Mouse (Mus musculus): ENCODE measurements around the gene Clic5. TPM values are rescaled to one million over a fixed set of nuclear protein-coding genes. Genes with fewer than 3 reads are reported as not detected.

Clic5 gene
- 0.06 TPM in 1 of 2 replicates, not detected in the other for polyA plus RNA-seq (2016; fragmentation: Nextera tagmentation; extraction: Ambion mirVana)

DNA sequence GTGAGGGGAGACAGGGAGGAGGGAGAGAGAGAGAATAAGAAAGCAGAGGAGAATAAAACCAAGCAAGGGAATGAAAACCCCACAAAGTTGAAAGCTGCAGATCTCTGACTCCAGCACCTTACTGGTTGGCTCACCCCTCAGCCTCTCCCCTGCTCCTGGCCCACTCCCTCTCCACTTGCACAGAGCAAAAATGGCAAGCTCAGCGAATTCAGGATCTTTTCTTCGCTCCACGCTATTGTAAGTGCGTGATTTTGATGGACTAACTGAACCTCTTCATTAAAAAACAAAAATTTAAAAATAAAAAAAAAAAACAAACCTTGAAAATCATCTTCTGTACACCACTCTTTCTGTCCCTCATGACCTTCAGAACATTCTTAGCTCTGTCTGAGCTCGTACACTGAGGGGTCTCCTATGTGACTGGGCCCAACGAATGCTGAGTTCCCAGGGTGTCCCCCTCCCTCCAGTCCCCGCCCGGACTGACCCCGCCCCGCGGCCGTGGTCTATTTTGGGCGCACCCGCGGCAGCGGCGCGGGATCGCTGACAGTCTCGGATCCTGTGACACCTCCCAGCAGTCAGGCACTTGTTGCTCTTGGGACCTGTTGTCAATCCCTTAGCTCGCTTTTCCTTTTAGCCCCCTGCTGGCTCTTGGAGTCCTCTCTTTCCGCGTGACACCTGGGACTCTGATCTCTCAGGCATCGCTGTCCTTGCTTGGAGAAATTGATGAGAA, at the start of gene Clic5:
Gene Clic5 (plus strand): TSS at position 543 of the 727 bp plus-strand sequence.
- Histone ChIP-seq H3K27ac (0 out of 2 replicates have a peak within 1 kb of the TSS, but pooled peaks have one; percentile 10), H3K36me3 (no peaks in the 10 kb centered on the region), H3K9me3 (replicated peaks) (no peaks in the 10 kb centered on the region), H3K27me3 (ENCODE audit: low read depth, poor library complexity, severe bottlenecking) (peaks cover 56% of the 10 kb centered on the region), H3K4me3 (peak within 1 kb of the TSS; percentile 51), H3K4me1 (peaks cover 28% of the 10 kb centered on the region)
- peak; percentile 54 for DNase-seq (ENCODE audit: low spot score)
- WGBS, result 3% methylated on average over 24 of the region's 24 CpGs

DNA sequence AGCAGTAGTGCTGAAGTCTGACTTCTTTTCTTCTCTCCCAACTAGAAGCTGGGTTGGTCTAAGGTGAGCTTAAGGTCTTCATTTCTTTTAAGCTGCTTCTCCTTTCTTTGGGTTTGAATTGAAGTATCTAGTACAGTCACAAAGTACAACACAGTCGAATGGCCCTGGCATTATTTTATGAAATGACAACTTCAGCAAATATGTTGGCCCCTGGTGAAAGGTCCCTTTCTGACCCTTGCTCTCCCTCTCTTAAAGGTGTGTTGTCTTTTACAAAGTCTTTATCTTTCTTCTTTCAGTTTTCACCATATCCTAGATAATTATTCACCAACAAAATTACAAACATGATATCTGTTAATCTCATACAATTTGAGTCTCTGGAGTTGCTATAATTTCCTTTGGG, 42.6 kb upstream of the Clic5 start:
- 75% methylated on average over 1 of the region's 1 CpGs for WGBS
- no peak for DNase-seq (ENCODE audit: low spot score)
- H3K27ac ChIP-seq, result no peak overlapping the region

DNA sequence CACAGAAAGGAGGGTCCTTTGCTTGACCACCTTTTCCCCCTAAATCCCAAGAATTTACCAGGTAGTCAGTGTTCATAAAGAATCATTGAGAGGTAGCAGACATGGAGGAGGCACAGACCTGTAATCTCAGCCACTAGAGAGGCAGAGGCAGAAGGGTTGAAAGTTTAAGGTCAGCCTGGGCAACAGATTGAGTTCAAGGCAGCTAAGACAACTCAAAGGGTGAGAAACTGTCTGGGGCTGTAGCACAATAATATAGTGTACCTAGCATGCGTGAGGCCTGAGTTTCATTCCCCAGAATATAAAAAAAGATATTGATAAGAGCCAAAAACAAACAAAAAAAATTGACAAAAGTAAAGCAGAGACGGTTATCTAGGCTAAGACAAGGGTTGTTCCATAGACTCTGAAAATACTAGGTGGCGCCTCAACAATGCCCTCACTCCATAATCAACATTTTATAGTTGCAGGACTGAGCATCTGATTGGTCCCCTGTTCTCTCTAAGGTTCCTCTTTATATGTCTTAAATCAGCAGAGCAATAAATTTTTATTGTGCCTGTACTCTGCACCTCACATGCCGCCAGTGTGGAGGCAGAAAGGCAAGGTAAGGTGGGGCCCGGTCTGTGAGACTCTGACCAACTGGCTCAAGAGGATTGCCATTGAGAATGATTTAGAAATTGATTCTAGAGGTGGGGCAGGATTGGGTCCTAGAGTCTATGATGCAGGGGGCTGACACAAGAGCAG, 40.1 kb upstream of the Clic5 start:
- H3K9me3 ChIP-seq (replicated peaks), result no peaks in the 10 kb centered on the region
- H3K36me3 ChIP-seq, result no peaks in the 10 kb centered on the region
- H3K27ac ChIP-seq, result no peak overlapping the region
- no peaks in the 10 kb centered on the region for H3K27me3 ChIP-seq (ENCODE audit: low read depth, poor library complexity, severe bottlenecking)
- WGBS, result 82% methylated on average over 5 of the region's 5 CpGs
- H3K4me1 ChIP-seq, result peaks cover 5% of the 10 kb centered on the region; the same call in 1 of the 2 replicates
- no peak overlapping the region for H3K4me3 ChIP-seq
- DNase-seq (ENCODE audit: low spot score), result no peak

More for the DNA sequence above, 42.6 kb upstream of the Clic5 start:
- Histone ChIP-seq H3K36me3 (no peaks in the 10 kb centered on the region), H3K4me3 (no peak overlapping the region), H3K9me3 (replicated peaks) (no peaks in the 10 kb centered on the region), H3K27me3 (ENCODE audit: low read depth, poor library complexity, severe bottlenecking) (no peaks in the 10 kb centered on the region), H3K4me1 (no peaks in the 10 kb centered on the region)

DNA sequence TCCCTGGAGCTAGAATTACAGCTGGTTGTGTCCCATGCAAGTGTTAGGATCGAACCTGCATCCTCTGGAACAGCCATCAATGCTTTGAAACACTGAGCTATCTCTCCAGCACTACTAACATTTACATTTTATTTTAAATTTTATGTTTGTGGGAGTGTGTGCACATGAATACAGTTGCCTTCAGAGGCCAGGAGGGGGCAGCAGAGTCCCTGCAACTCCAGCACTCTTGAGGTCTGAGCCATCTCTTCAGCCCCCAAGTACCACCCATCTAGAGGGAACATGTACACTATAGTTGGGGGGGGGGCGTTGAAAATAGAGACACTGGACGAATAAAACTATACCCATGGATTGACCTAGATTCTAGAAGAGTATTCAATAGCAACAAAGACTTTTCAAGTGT, 37.3 kb upstream of the Clic5 start:
- Histone ChIP-seq H3K27me3 (ENCODE audit: low read depth, poor library complexity, severe bottlenecking) (no peaks in the 10 kb centered on the region), H3K27ac (no peak overlapping the region), H3K4me3 (no peak overlapping the region), H3K4me1 (peaks cover 11% of the 10 kb centered on the region; the same call in 1 of the 2 replicates), H3K36me3 (no peaks in the 10 kb centered on the region), H3K9me3 (replicated peaks) (no peaks in the 10 kb centered on the region)
- 64% methylated on average over 3 of the region's 3 CpGs for WGBS
- DNase-seq (ENCODE audit: low spot score), result peak; percentile 36

DNA sequence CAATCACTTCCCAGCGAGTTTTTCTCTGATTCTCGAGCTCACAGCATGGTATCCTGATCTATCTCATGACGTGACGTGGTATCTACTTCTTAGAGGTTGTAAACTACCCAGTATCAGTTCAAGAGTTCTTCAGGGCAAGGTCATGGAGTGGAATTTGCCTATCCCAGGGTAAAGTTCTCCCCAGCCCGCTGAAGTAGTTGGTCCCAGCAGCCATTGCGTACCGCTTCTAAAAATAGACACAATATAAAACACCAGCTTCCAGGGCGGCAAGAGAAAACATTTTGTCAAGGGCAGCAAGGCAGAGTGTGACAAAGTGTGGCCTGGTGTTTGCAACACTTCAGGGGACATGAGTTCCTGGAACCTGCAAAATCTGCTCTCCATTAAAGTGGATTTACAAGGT, 36.5 kb upstream of the Clic5 start:
- Histone ChIP-seq H3K36me3 (no peaks in the 10 kb centered on the region), H3K27ac (no peak overlapping the region), H3K27me3 (ENCODE audit: low read depth, poor library complexity, severe bottlenecking) (no peaks in the 10 kb centered on the region), H3K9me3 (replicated peaks) (no peaks in the 10 kb centered on the region), H3K4me3 (no peak overlapping the region), H3K4me1 (peaks cover 11% of the 10 kb centered on the region; the same call in 1 of the 2 replicates)
- no peak for DNase-seq (ENCODE audit: low spot score)
- WGBS, result 86% methylated on average over 8 of the region's 8 CpGs

GRCm38 (mm10) chr17:44153871-44154270, 34.5 kb upstream of the Clic5 start:
- H3K4me1 ChIP-seq, result peaks cover 11% of the 10 kb centered on the region; the same call in 1 of the 2 replicates
- WGBS, result 41% methylated on average over 5 of the region's 5 CpGs
- no peaks in the 10 kb centered on the region for H3K27me3 ChIP-seq (ENCODE audit: low read depth, poor library complexity, severe bottlenecking)
- H3K9me3 ChIP-seq (replicated peaks), result no peaks in the 10 kb centered on the region
- no peak overlapping the region for H3K27ac ChIP-seq
- no peaks in the 10 kb centered on the region for H3K36me3 ChIP-seq
- H3K4me3 ChIP-seq, result no peak overlapping the region
- DNase-seq (ENCODE audit: low spot score), result no peak

DNA sequence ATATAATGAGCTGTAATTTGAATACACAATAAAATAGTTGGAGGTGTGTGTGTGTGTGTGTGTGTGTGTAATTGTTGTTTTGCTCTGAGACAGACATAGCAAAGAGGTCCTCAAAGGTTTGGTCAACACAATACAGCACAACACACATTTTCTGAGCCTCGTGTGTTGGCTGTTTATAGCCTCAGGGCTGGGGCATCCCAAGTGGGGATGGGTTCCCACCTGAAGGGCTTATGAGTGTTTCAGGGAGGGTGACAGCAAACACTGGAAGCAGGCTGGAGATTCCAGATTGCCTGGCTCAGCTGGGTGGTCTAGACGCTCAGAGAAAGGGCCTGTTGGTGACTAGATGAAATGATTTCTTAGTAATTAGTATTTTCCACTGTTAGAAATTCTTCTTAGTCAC, 33.2 kb upstream of the Clic5 start:
- 65% methylated on average over 2 of the region's 2 CpGs for WGBS

GRCm38 (mm10) chr17:44158186-44158585, 30.2 kb upstream of the Clic5 start:
- H3K36me3 ChIP-seq, result no peaks in the 10 kb centered on the region
- H3K9me3 ChIP-seq (replicated peaks), result no peaks in the 10 kb centered on the region
- DNase-seq (ENCODE audit: low spot score), result no peak
- 79% methylated on average over 1 of the region's 1 CpGs for WGBS
- H3K4me1 ChIP-seq, result peaks cover 16% of the 10 kb centered on the region
- no peak overlapping the region for H3K27ac ChIP-seq
- no peak overlapping the region for H3K4me3 ChIP-seq
- H3K27me3 ChIP-seq (ENCODE audit: low read depth, poor library complexity, severe bottlenecking), result no peaks in the 10 kb centered on the region

More for the DNA sequence above, 33.2 kb upstream of the Clic5 start:
- Histone ChIP-seq H3K4me1 (peaks cover 11% of the 10 kb centered on the region; the same call in 1 of the 2 replicates), H3K27me3 (ENCODE audit: low read depth, poor library complexity, severe bottlenecking) (no peaks in the 10 kb centered on the region), H3K9me3 (replicated peaks) (no peaks in the 10 kb centered on the region), H3K36me3 (no peaks in the 10 kb centered on the region), H3K4me3 (no peak overlapping the region), H3K27ac (no peak overlapping the region)
- no peak for DNase-seq (ENCODE audit: low spot score)

DNA sequence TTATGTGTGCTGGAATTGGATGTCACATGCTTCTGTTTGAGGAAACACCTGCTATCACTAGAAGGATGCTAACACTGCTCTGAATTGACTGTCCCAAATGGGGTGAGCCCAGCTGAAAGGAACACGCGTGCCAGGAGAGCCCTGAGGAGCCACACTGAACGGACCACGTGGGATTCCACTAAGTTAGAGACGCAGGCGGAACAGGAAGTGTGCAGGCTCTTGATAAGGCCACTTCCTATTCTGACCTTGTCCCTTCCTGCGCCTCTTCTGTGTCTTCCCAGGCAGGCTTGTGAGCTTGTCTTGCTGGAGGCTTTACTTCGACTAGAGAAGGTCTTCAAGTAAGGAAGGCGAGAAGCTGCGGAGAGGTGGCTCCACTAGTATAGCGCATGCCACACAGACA, 27.9 kb upstream of the Clic5 start:
- Histone ChIP-seq H3K9me3 (replicated peaks) (no peaks in the 10 kb centered on the region), H3K4me3 (no peak overlapping the region), H3K36me3 (no peaks in the 10 kb centered on the region), H3K4me1 (peaks cover 13% of the 10 kb centered on the region), H3K27ac (no peak overlapping the region), H3K27me3 (ENCODE audit: low read depth, poor library complexity, severe bottlenecking) (no peaks in the 10 kb centered on the region)
- WGBS, result 88% methylated on average over 11 of the region's 11 CpGs
- DNase-seq (ENCODE audit: low spot score), result no peak

GRCm38 (mm10) chr17:44162514-44162913, 25.9 kb upstream of the Clic5 start:
- H3K4me3 ChIP-seq, result no peak overlapping the region
- WGBS, result 49% methylated on average over 5 of the region's 5 CpGs

GRCm38 (mm10) chr17:44162935-44163334, 25.4 kb upstream of the Clic5 start:
- 76% methylated on average over 5 of the region's 5 CpGs for WGBS

More at GRCm38 (mm10) chr17:44162514-44162913, 25.9 kb upstream of the Clic5 start:
- H3K4me1 ChIP-seq, result peaks cover 9% of the 10 kb centered on the region
- no peak for DNase-seq (ENCODE audit: low spot score)
- no peaks in the 10 kb centered on the region for H3K27me3 ChIP-seq (ENCODE audit: low read depth, poor library complexity, severe bottlenecking)
- H3K27ac ChIP-seq, result no peak overlapping the region
- no peaks in the 10 kb centered on the region for H3K36me3 ChIP-seq
- no peaks in the 10 kb centered on the region for H3K9me3 ChIP-seq (replicated peaks)

DNA sequence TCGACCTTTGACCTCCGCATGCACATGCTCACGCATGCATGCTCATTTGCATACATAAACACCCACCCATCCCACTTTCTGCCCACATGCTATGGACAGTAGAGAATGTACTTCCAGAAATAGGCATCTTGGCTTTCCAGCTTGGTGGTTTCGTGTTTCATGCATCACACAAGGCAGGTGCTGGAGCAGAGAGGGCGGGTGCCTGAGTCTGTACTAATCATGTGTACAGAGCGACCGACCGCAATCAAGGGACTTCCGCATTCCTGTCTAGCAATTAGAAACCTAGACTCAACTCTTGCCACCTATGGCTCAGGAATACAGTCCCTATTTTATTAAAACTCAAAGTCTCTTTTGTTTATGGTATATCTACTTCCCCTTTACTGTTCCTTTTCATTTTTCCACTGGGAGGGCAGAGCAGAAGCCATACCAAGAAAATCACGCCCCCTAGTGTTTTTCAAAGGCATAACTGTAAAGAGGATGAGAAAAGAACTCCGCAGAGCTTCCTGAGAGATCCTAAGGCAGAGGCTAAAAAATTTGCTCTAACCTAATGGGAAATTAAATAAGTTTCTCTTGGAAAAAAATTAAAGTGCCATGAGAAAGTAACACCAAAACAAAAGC, 22.5 kb upstream of the Clic5 start:
- Histone ChIP-seq H3K4me1 (peaks cover 9% of the 10 kb centered on the region), H3K4me3 (no peak overlapping the region), H3K27me3 (ENCODE audit: low read depth, poor library complexity, severe bottlenecking) (no peaks in the 10 kb centered on the region), H3K27ac (no peak overlapping the region), H3K9me3 (replicated peaks) (no peaks in the 10 kb centered on the region), H3K36me3 (no peaks in the 10 kb centered on the region)
- no peak for DNase-seq (ENCODE audit: low spot score)
- 81% methylated on average over 11 of the region's 11 CpGs for WGBS

More at GRCm38 (mm10) chr17:44162935-44163334, 25.4 kb upstream of the Clic5 start:
- H3K4me3 ChIP-seq, result no peak overlapping the region
- no peaks in the 10 kb centered on the region for H3K36me3 ChIP-seq
- DNase-seq (ENCODE audit: low spot score), result no peak
- H3K4me1 ChIP-seq, result peaks cover 9% of the 10 kb centered on the region
- H3K27ac ChIP-seq, result no peak overlapping the region
- no peaks in the 10 kb centered on the region for H3K27me3 ChIP-seq (ENCODE audit: low read depth, poor library complexity, severe bottlenecking)
- H3K9me3 ChIP-seq (replicated peaks), result no peaks in the 10 kb centered on the region

GRCm38 (mm10) chr17:44169676-44170075, 18.7 kb upstream of the Clic5 start:
- H3K4me1 ChIP-seq, result no peaks in the 10 kb centered on the region
- no peaks in the 10 kb centered on the region for H3K27me3 ChIP-seq (ENCODE audit: low read depth, poor library complexity, severe bottlenecking)
- no peak overlapping the region for H3K4me3 ChIP-seq
- WGBS, result 90% methylated on average over 4 of the region's 4 CpGs
- no peaks in the 10 kb centered on the region for H3K36me3 ChIP-seq
- DNase-seq (ENCODE audit: low spot score), result no peak
- no peaks in the 10 kb centered on the region for H3K9me3 ChIP-seq (replicated peaks)
- no peak overlapping the region for H3K27ac ChIP-seq

Measured in limb, embryonic 10.5 days (tissue).